Mouse (Mus musculus): Measurements from ENCODE around the gene Ccdc63. TPM values are rescaled to one million over a fixed set of nuclear protein-coding genes. Genes with fewer than 3 reads are reported as not detected.

Ccdc63 gene
- not detected for polyA plus RNA-seq (2014; fragmentation: Illumina TruSeq; extraction: RNeasy Lipid Tissue Mini Kit (QIAGEN cat#74804); ENCODE audit: low replicate concordance)

DNA sequence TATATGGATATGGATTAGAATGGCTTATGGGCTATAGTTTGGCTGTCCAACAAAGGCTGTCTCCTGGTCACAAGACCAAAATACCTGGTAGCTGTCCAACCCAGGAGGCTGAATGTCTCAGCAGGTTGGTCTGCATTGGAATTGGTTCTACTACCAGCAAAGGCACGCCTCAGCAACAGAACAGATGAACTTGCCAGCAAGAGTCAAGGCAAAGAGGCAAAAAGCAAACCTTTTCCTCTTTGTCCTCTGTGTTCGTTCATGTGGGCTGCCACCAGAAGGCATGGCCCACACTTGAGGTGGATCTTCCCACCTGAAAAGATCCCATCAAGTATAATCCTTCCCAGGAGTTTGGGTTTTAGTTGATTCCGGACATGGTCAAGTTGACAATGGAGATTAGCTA is at the start of gene Ccdc63:
Gene Ccdc63 (minus strand): TSS at position 101 of the 400 bp plus-strand sequence.

DNA sequence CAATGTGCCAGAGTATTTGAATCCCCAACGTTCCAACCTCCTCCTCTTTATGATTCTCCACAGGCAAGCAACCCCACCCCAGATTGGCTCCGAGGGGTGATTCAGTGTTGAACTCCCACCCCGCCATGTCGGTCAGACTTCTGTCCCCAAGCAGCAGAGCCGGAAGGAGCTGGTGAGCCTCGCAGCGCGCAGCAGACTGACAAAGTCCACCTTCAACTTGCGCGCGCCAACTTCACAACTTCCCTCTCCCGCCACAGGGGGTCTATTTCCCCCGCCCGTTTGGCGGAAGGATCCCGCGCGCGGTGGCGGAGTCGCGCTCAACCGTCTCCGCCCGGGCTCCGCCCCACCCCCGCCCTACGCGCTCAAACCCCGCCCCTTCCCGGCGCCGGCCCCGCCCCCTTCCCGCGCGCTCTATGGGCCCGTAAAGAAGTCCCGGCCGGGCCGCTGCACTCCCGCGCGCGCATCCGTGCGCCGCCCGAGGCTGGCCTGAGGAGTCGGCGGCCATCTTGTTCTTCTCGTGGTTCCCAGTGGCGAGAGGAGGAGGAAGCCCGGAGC is 17.3 kb upstream of the Ccdc63 start, which contains the start of gene Ppp1cc:
Gene Ppp1cc (plus strand): TSS at position 452 of the 555 bp plus-strand sequence.

Other genes with a start within 250 kb of the Ccdc63 start
- 0.19 TPM for gene Cux2, start 90.7 kb downstream of the Ccdc63 start, polyA plus RNA-seq (2014; fragmentation: Illumina TruSeq; extraction: RNeasy Lipid Tissue Mini Kit (QIAGEN cat#74804); ENCODE audit: low replicate concordance)
- gene Myl2, start 39.9 kb downstream of the Ccdc63 start, polyA plus RNA-seq (2014; fragmentation: Illumina TruSeq; extraction: RNeasy Lipid Tissue Mini Kit (QIAGEN cat#74804); ENCODE audit: low replicate concordance): not detected
- gene Ppp1cc, start 17.5 kb upstream of the Ccdc63 start, polyA plus RNA-seq (2014; fragmentation: Illumina TruSeq; extraction: RNeasy Lipid Tissue Mini Kit (QIAGEN cat#74804); ENCODE audit: low replicate concordance): 455 TPM
- 0.37 TPM for gene Hvcn1, start 66.0 kb upstream of the Ccdc63 start, polyA plus RNA-seq (2014; fragmentation: Illumina TruSeq; extraction: RNeasy Lipid Tissue Mini Kit (QIAGEN cat#74804); ENCODE audit: low replicate concordance)
- 1.0 TPM for gene Tctn1, start 123.6 kb upstream of the Ccdc63 start, polyA plus RNA-seq (2014; fragmentation: Illumina TruSeq; extraction: RNeasy Lipid Tissue Mini Kit (QIAGEN cat#74804); ENCODE audit: low replicate concordance)
- gene Pptc7, start 143.5 kb upstream of the Ccdc63 start, polyA plus RNA-seq (2014; fragmentation: Illumina TruSeq; extraction: RNeasy Lipid Tissue Mini Kit (QIAGEN cat#74804); ENCODE audit: low replicate concordance): 41.8 TPM
- 3.9 TPM for gene Rad9b, start 213.4 kb upstream of the Ccdc63 start, polyA plus RNA-seq (2014; fragmentation: Illumina TruSeq; extraction: RNeasy Lipid Tissue Mini Kit (QIAGEN cat#74804); ENCODE audit: low replicate concordance)
- 147 TPM for gene Vps29, start 213.5 kb upstream of the Ccdc63 start, polyA plus RNA-seq (2014; fragmentation: Illumina TruSeq; extraction: RNeasy Lipid Tissue Mini Kit (QIAGEN cat#74804); ENCODE audit: low replicate concordance)
- gene Gpn3, start 231.1 kb upstream of the Ccdc63 start, polyA plus RNA-seq (2014; fragmentation: Illumina TruSeq; extraction: RNeasy Lipid Tissue Mini Kit (QIAGEN cat#74804); ENCODE audit: low replicate concordance): 23.1 TPM
- 1.4 TPM for gene Fam216a, start 231.5 kb upstream of the Ccdc63 start, polyA plus RNA-seq (2014; fragmentation: Illumina TruSeq; extraction: RNeasy Lipid Tissue Mini Kit (QIAGEN cat#74804); ENCODE audit: low replicate concordance)

All from small intestine, adult 10 weeks (tissue).